Mouse (Mus musculus) heart, postnatal 0 days (tissue): Measurements from ENCODE around the gene Kif13a.

Experiments used
- CTCF ChIP-seq: IDR thresholded peaks from 2 replicates; pipeline ENCODE4 v1.5.1; 2016; ENCODE audit warnings: antibody characterized with exemption, control low read depth, low read depth
- EP300 ChIP-seq: IDR thresholded peaks from 2 replicates; pipeline ENCODE4 v1.6.1; 2016; ENCODE audit warnings: antibody characterized with exemption, low read depth

DNA sequence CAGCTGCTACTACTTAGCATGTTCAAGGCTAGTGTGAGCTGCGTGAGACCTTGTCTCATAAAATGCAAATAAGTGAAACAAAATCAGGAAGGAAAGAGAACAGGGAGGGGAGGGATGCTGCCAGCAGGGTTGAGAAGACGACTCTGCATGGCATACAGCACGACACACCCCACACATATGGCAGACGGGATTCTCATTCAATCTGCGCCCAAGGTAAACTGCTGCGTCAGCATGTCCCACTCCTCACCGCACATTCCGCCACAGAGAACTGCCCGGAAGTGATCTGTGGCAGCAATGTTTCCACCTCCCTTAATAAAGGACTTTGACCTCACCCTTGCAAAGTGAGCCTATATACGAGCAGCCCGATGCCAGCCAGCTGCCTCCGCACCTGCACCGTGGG, 4.0 kb downstream of the Kif13a start:
- TF ChIP-seq CTCF (no peak), EP300 (no peak)
